Mouse (Mus musculus): ENCODE data around the gene Tyk2.

DNA sequence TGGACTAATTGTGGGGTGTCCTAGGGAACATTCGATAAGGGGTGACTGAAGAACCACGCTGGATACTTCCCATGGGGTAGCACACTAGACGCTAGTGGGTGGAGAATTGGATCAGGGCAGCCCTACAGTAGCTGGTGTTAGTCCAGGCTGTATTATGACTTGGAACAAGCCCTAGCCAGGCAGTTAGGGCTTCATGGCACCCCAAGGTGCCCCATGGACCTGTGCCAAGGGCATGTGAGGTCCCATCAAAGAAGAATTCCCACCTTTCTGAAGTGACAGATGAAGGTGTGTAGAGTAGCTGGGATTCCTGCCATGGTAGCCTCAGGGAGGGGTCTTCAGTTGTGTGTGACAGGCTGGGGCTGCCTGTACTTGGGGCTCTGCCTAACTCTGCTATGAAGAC is 35.5 kb upstream of the Tyk2 start:
- TF ChIP-seq POLR2A (IDR thresholded peaks at IDR 0.05; ENCODE audit: low read depth, low read length): no peak
- TF ChIP-seq CTCF (IDR thresholded peaks at IDR 0.05; ENCODE audit: extremely low read depth, insufficient read length, insufficient replicate concordance, low read depth, low read length): no peak
